Mouse (Mus musculus): ENCODE results near the gene Tmem63b.

DNA sequence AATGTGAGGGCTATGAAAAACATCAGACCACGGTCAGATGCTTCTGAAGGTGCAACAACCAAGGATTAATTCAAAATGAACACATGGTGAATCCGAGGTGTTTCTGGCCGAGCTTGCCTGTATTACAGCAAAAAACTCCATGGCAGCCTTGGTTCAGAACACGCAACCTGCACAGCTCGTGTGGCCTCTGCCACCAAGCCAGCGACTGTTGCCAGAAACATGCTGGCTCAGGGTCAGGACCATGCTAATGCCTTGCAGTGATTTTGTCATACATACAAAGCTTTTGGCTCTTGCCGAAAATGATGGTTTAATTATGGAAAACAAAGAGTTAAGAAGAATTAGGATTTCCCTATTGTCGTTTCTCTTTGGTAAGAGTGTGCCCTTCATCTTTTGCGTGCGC lies 18.7 kb downstream of the Tmem63b start:
- TF ChIP-seq POLR2A (IDR thresholded peaks at IDR 0.05; ENCODE audit: extremely low read depth, insufficient read depth, low read length) (no peak), CTCF (IDR thresholded peaks at IDR 0.05; ENCODE audit: low read depth, low read length) (no peak)

All from liver, adult 2 months (tissue).